Mouse (Mus musculus) brain, embryonic 14.5 days (tissue): Measurements from ENCODE around the gene Gpatch2l. TPM values are rescaled to one million over a fixed set of nuclear protein-coding genes. Genes with fewer than 3 reads are reported as not detected.

Source experiments
- DNase-seq: peaks from one replicate; pipeline ENCODE4 v3.0.0-alpha.2; 2011; ENCODE audit warnings: low read depth
- CTCF ChIP-seq: fragments of 200-500 bp; IDR thresholded peaks from 2 replicates; pipeline ENCODE4 v1.5.1; 2012; ENCODE audit warnings: inconsistent platforms, mild to moderate bottlenecking, moderate library complexity, borderline replicate concordance; ENCODE audit not compliant: insufficient read depth, insufficient read length; ENCODE audit errors: extremely low read depth
- POLR2A ChIP-seq: fragments of 200-500 bp; IDR thresholded peaks from 2 replicates; pipeline ENCODE4 v1.6.1; 2012; ENCODE audit warnings: mild to moderate bottlenecking, inconsistent platforms, borderline replicate concordance; ENCODE audit not compliant: poor library complexity, insufficient read depth, insufficient read length, severe bottlenecking; ENCODE audit errors: extremely low read depth
- polyA plus RNA-seq: library from polyadenylated mRNA; depleted of rRNA; stranded (reverse); fragments of >200 nt; gene quantifications from 2 replicates; pipeline ENCODE4 v1.2.3, GENCODE M21; 2012; rRNA removed

Gene Gpatch2l
- polyA plus RNA-seq, 1 experiment, result 26.3 TPM

GRCm38 (mm10) chr12:86297450-86297849 lies 55.8 kb downstream of the Gpatch2l start:
- TF ChIP-seq CTCF (0 out of 2 replicates have a peak, but pooled peaks have one; percentile 18), POLR2A (no peak)
- no peak for DNase-seq

- TF ChIP-seq CTCF (no peak), POLR2A (no peak)
- no peak for DNase-seq
These were observed 61.3 kb downstream of the Gpatch2l start for GRCm38 (mm10) chr12:86302973-86303372.

GRCm38 (mm10) chr12:86305045-86305444 lies 63.4 kb downstream of the Gpatch2l start:
- DNase-seq, result no peak
- TF ChIP-seq CTCF (no peak), POLR2A (no peak)

GRCm38 (mm10) chr12:86305635-86306243 lies 64.1 kb downstream of the Gpatch2l start:
- DNase-seq, result peak; percentile 17
- TF ChIP-seq POLR2A (no peak), CTCF (peak; percentile 23; the same call in 1 of the 2 replicates)

GRCm38 (mm10) chr12:86309474-86309873 lies 67.8 kb downstream of the Gpatch2l start:
- no peak for DNase-seq
- TF ChIP-seq CTCF (no peak), POLR2A (no peak)

GRCm38 (mm10) chr12:86309902-86310301 lies 68.2 kb downstream of the Gpatch2l start:
- DNase-seq, result no peak
- TF ChIP-seq CTCF, result no peak
- no peak for TF ChIP-seq POLR2A

GRCm38 (mm10) chr12:86320629-86321028 lies 79.0 kb downstream of the Gpatch2l start:
- no peak for TF ChIP-seq CTCF
- TF ChIP-seq POLR2A, result no peak
- peak; percentile 28 for DNase-seq

- TF ChIP-seq CTCF (no peak), POLR2A (no peak)
- DNase-seq, result no peak
These were observed 82.6 kb downstream of the Gpatch2l start for GRCm38 (mm10) chr12:86324297-86324696.

- no peak for TF ChIP-seq POLR2A
- TF ChIP-seq CTCF, result no peak
These were observed 88.2 kb downstream of the Gpatch2l start for GRCm38 (mm10) chr12:86329813-86330212.

GRCm38 (mm10) chr12:86330684-86331083 lies 89.0 kb downstream of the Gpatch2l start:
- no peak for TF ChIP-seq POLR2A
- TF ChIP-seq CTCF, result no peak
- no peak for DNase-seq

More at GRCm38 (mm10) chr12:86329813-86330212, 88.2 kb downstream of the Gpatch2l start:
- DNase-seq, result no peak

GRCm38 (mm10) chr12:86331248-86331647 lies 89.6 kb downstream of the Gpatch2l start:
- DNase-seq, result no peak
- TF ChIP-seq POLR2A (no peak), CTCF (no peak)

GRCm38 (mm10) chr12:86336209-86336608 lies 94.6 kb downstream of the Gpatch2l start:
- DNase-seq, result no peak
- TF ChIP-seq CTCF (peak; percentile 15; the same call in 1 of the 2 replicates), POLR2A (no peak)

- DNase-seq, result peak; percentile 85
- TF ChIP-seq CTCF, result no peak
- TF ChIP-seq POLR2A, result no peak
These were observed 95.2 kb downstream of the Gpatch2l start for GRCm38 (mm10) chr12:86336887-86337286.

Other genes with a start within 250 kb of the Gpatch2l start
- gene Tgfb3, start 162.8 kb upstream of the Gpatch2l start, polyA plus RNA-seq, result 6.6 and 7.3 TPM in 2 replicates
- 37.5 and 46.5 TPM in 2 replicates for gene Ift43, start 159.3 kb upstream of the Gpatch2l start, polyA plus RNA-seq
- 5.7 and 12.3 TPM in 2 replicates for gene Esrrb, start 119.3 kb downstream of the Gpatch2l start, polyA plus RNA-seq